Mouse (Mus musculus) lung, adult 2 months (tissue): ENCODE results near the gene Sirt5. TPM values are rescaled to one million over a fixed set of nuclear protein-coding genes. Genes with fewer than 3 reads are reported as not detected.

Experiments
- DNase-seq: peaks from one replicate; pipeline ENCODE4 v3.0.0; 2022
- H3K4me1 ChIP-seq: fragments of 200-500 bp; 2 replicates; pipeline ENCODE4 v1.6.1; 2011; ENCODE audit warnings: low read length; ENCODE audit not compliant: control insufficient read depth, insufficient read depth
- H3K4me3 ChIP-seq: fragments of 200-500 bp; replicated peaks from 2 replicates; pipeline ENCODE3; 2011; ENCODE audit warnings: low read depth, mild to moderate bottlenecking, control low read depth, low read length; ENCODE audit errors: extremely low read depth
- CTCF ChIP-seq: fragments of 200-500 bp; IDR thresholded peaks from 2 replicates; pipeline ENCODE4 v1.5.1; 2011; ENCODE audit warnings: mild to moderate bottlenecking, low read length, control low read depth; ENCODE audit not compliant: insufficient read depth
- POLR2A ChIP-seq: fragments of 200-500 bp; IDR thresholded peaks from 2 replicates; pipeline ENCODE4 v1.6.1; 2011; ENCODE audit warnings: low read depth, mild to moderate bottlenecking, control low read depth, low read length, borderline replicate concordance; ENCODE audit errors: extremely low read depth
- WGBS: fragments of 180-500 bp; shearing (Covaris S2); methylation state at CpG from one replicate; pipeline ENCODE4 v1.1.7; 2018; 5-methylcytosine and 5-hydroxymethylcytosine counted together
- polyA plus RNA-seq: library from polyadenylated mRNA; depleted of rRNA; stranded (reverse); fragments of >200 nt; gene quantifications from 2 replicates; pipeline ENCODE4 v1.2.3, GENCODE M21; 2012

The Sirt5 gene
- polyA plus RNA-seq, 1 experiment, result 8.9 TPM

GRCm38 (mm10) chr13:43338632-43339031, 26.7 kb upstream of the Sirt5 start:
- TF ChIP-seq POLR2A (no peak), CTCF (no peak)
- no peak for DNase-seq
- Histone ChIP-seq H3K4me1 (peaks cover 5% of the 10 kb centered on the region; the same call in 1 of the 2 replicates), H3K4me3 (no peak overlapping the region)
- WGBS, result 55% methylated on average over 4 of the region's 4 CpGs

DNA sequence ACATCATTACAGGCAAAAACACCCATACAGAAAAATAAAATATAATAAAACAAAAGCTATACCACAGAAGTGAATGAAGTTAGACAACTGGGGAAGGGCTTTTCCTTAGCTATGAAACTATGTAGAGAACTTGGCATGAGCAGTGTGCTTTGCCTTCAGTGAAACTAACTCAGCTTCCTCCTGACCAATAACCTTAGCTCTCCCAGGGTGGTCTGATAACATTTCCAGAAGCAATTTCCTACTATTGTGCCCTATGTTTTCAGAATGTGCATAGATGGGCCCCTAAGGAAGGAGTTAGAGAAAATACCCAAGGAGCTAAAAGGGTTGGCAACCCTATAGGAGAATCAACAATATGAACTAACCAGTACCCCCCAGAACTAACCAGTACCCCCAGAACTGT, 18.5 kb upstream of the Sirt5 start:
- no peak for TF ChIP-seq CTCF
- TF ChIP-seq POLR2A, result no peak
- DNase-seq, result no peak
- Histone ChIP-seq H3K4me1 (peaks cover 7% of the 10 kb centered on the region), H3K4me3 (no peak overlapping the region)

GRCm38 (mm10) chr13:43349376-43349775, 15.9 kb upstream of the Sirt5 start:
- 57% methylated on average over 8 of the region's 8 CpGs for WGBS
- no peak for TF ChIP-seq POLR2A
- no peak for TF ChIP-seq CTCF
- Histone ChIP-seq H3K4me3 (no peak overlapping the region), H3K4me1 (peaks cover 7% of the 10 kb centered on the region)
- no peak for DNase-seq

DNA sequence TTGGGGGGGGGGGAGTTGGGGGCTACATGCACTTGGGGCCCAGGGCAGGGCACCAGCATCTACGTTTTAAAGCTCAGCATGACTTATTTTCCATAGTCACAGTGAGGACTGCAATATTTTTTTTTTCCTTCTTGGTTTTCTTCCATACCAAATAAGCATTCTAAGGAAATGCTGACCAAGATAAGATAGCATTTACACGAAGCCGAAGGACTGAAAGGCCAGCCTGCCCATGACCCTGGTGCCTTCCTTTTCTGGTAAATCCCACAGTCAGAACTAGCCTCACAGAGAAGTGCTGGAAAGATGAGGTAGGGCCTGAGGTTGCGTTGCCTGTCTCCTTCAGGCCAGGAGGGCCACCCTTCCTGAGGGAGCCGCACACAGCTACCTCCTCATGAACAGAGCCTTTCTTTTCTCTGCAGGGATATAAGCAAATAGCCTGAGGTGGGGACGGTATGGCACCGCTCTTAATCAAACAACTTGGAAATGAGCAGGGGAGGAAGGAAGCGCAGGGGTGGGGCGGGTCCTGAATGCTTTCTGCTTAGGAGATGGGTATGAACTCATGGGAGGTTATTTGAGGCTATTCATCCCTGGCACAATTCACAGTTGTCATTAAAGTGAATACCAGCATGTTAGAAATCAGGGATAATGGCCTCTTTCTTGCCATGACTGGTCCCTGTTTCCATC, 14.7 kb upstream of the Sirt5 start:
- WGBS, result 45% methylated on average over 9 of the region's 9 CpGs
- TF ChIP-seq POLR2A (peak; percentile 44; the same call in 1 of the 2 replicates), CTCF (no peak)
- peak; percentile 27 for DNase-seq
- Histone ChIP-seq H3K4me3 (peak overlapping the region; percentile 11), H3K4me1 (peaks cover 7% of the 10 kb centered on the region)

GRCm38 (mm10) chr13:43353356-43353755, 11.9 kb upstream of the Sirt5 start:
- no peak for TF ChIP-seq CTCF
- no peak for TF ChIP-seq POLR2A
- 70% methylated on average over 4 of the region's 4 CpGs for WGBS
- Histone ChIP-seq H3K4me1 (peaks cover 7% of the 10 kb centered on the region), H3K4me3 (no peak overlapping the region)
- no peak for DNase-seq

- H3K4me3 ChIP-seq, result no peak overlapping the region
- peaks cover 4% of the 10 kb centered on the region for H3K4me1 ChIP-seq
- TF ChIP-seq POLR2A (no peak), CTCF (no peak)
- DNase-seq, result no peak
- WGBS, result 51% methylated on average over 12 of the region's 12 CpGs
These were observed 10.9 kb upstream of the Sirt5 start for GRCm38 (mm10) chr13:43354362-43354761.

- WGBS, result 90% methylated on average over 14 of the region's 14 CpGs
- H3K4me3 ChIP-seq, result no peak overlapping the region
- no peak for DNase-seq
- TF ChIP-seq POLR2A (no peak), CTCF (no peak)
- H3K4me1 ChIP-seq, result no peaks in the 10 kb centered on the region
These were observed 8.8 kb upstream of the Sirt5 start for GRCm38 (mm10) chr13:43356346-43357125.

- TF ChIP-seq CTCF, result no peak
- no peak for TF ChIP-seq POLR2A
- no peaks in the 10 kb centered on the region for H3K4me1 ChIP-seq
- no peak for DNase-seq
- H3K4me3 ChIP-seq, result no peak overlapping the region
- 66% methylated on average over 6 of the region's 6 CpGs for WGBS
These were observed 4.8 kb upstream of the Sirt5 start for GRCm38 (mm10) chr13:43360534-43360933.

GRCm38 (mm10) chr13:43362353-43362752, 2.9 kb upstream of the Sirt5 start:
- no peak for DNase-seq
- Histone ChIP-seq H3K4me1 (no peaks in the 10 kb centered on the region), H3K4me3 (no peak overlapping the region)
- TF ChIP-seq CTCF (no peak), POLR2A (no peak)
- 56% methylated on average over 9 of the region's 9 CpGs for WGBS

- H3K4me1 ChIP-seq, result no peaks in the 10 kb centered on the region
- no peak for TF ChIP-seq POLR2A
- no peak for TF ChIP-seq CTCF
- H3K4me3 ChIP-seq, result peak overlapping the region; percentile 76
- DNase-seq, result no peak
- 10% methylated on average over 11 of the region's 11 CpGs for WGBS
These were observed 509 bp downstream of the Sirt5 start for GRCm38 (mm10) chr13:43365825-43366184.
